Mouse (Mus musculus) liver, embryonic 14.5 days (tissue): Measurements from ENCODE around the gene Ubr4. TPM values are rescaled to one million over a fixed set of nuclear protein-coding genes. Genes with fewer than 3 reads are reported as not detected.
"Not testable (repeated sequence)": the region's sequence is repeated elsewhere in the genome, so short reads cannot be mapped to it uniquely, and the experiment has no call there.

Experiments
- ATAC-seq: fragments of 200-750 bp; cut with Nextera tagmentation; 2 replicates; pipeline ENCODE4 v1.8.0; 2017; ENCODE audit warnings: moderate number of reproducible peaks, mild to moderate bottlenecking, moderate library complexity; ENCODE audit not compliant: insufficient read depth
- DNase-seq, 3 experiments: peaks; one replicate each; pipeline ENCODE4 v3.0.0-alpha.2; 2012 to 2013; ENCODE audit warnings: low read depth in 3 of 3, low spot score in 3 of 3
- H3K27ac ChIP-seq: fragments of 300-500 bp; sonication (generic); 2 replicates; pipeline ENCODE4 v1.5.1; 2014; ENCODE audit warnings: moderate library complexity, mild to moderate bottlenecking, control low read depth, inconsistent platforms
- H3K27me3 ChIP-seq: fragments of 300-500 bp; sonication (generic); 2 replicates; pipeline ENCODE4 v1.6.1; 2014; ENCODE audit warnings: mild to moderate bottlenecking, low read length, moderate library complexity; ENCODE audit not compliant: control insufficient read depth, insufficient read depth
- H3K36me3 ChIP-seq: fragments of 300-500 bp; sonication (generic); replicated peaks from 2 replicates; pipeline ENCODE4 v1.6.1; 2014; ENCODE audit warnings: low read depth; ENCODE audit not compliant: control insufficient read depth, insufficient read depth
- H3K4me1 ChIP-seq, 2 experiments: fragments of 200-500 bp in 1 of 2; fragments of 300-500 bp in 1 of 2; sonication (generic) in 1 of 2; replicated peaks; 2 replicates each; pipeline ENCODE4 v1.6.1; 2012 to 2014; ENCODE audit warnings: antibody characterized with exemption in 1 of 2, inconsistent platforms in 1 of 2, low read length in 1 of 2; ENCODE audit not compliant: control insufficient read depth in 2 of 2, insufficient read depth in 2 of 2
- H3K4me2 ChIP-seq: fragments of 300-500 bp; sonication (generic); 2 replicates; pipeline ENCODE4 v1.6.1; 2014; ENCODE audit warnings: low read depth, mild to moderate bottlenecking, control low read depth, moderate library complexity
- H3K4me3 ChIP-seq, 2 experiments: fragments of 200-500 bp in 1 of 2; fragments of 300-500 bp in 1 of 2; sonication (generic) in 1 of 2; 2 replicates each; pipeline ENCODE4 v1.5.1; 2012 to 2014; ENCODE audit warnings: low read depth in 2 of 2, low read length in 2 of 2, mild to moderate bottlenecking in 2 of 2, control low read depth in 1 of 2, inconsistent platforms in 1 of 2, moderate library complexity in 1 of 2; ENCODE audit not compliant: insufficient read depth in 1 of 2
- H3K9ac ChIP-seq: fragments of 300-500 bp; sonication (generic); replicated peaks from 2 replicates; pipeline ENCODE4 v1.6.1; 2014; ENCODE audit warnings: mild to moderate bottlenecking, control low read depth, moderate library complexity
- H3K9me3 ChIP-seq: fragments of 300-500 bp; sonication (generic); 2 replicates; pipeline ENCODE4 v1.6.1; 2016; ENCODE audit warnings: low read length, mixed read lengths; ENCODE audit not compliant: control insufficient read depth
- CTCF ChIP-seq: IDR thresholded peaks from 2 replicates; pipeline ENCODE4 v1.5.1; 2016; ENCODE audit warnings: antibody characterized with exemption, low read depth, control low read depth
- EP300 ChIP-seq: IDR thresholded peaks from 2 replicates; pipeline ENCODE4 v1.6.1; 2016; ENCODE audit warnings: antibody characterized with exemption, low read depth
- WGBS: fragments of 180-500 bp; shearing (Covaris S2); extraction: QIAGEN DNeasy Blood & Tissue Kit; methylation state at CpG from one replicate; pipeline ENCODE4 v1.1.7; 2014; ENCODE audit not compliant: insufficient replicate concordance; 5-methylcytosine and 5-hydroxymethylcytosine counted together
- polyA plus RNA-seq, 2 experiments: library from polyadenylated mRNA; depleted of rRNA in 1 of 2; stranded (reverse) in 1 of 2; unstranded in 1 of 2; fragments of >200 nt; fragmentation: Nextera tagmentation in 1 of 2; extraction: Ambion mirVana in 1 of 2; gene quantifications; 2 replicates each; pipeline versions ENCODE4 v1.2.1 to v1.2.3; 2012 to 2014

The Ubr4 gene
- polyA plus RNA-seq, 2 experiments: 34.0 to 55.5 TPM

DNA sequence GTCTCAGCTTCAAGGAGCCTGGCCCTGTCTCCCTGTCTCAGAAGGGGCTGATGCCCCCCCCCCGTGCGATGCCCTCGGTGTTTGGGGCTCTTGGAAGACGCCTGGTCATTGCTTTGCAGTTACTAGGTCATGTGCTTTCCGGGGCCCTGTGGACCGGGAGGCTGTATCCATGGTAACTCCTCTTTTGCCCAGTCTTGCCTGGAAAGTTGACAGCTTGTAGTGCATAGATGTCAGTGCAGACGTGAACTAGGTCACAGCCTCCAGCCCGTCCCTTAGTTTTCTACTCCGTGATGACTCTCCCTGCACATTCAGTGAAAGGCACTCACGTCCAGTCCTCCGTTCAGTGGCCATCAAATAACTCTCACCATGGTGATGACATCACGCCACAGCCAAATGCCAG lies 174.1 kb downstream of the Ubr4 start:
- H3K9ac ChIP-seq: no peak overlapping the region
- no peak overlapping the region for H3K4me3 ChIP-seq
- H3K4me2 ChIP-seq: no peak overlapping the region
- no peaks in the 10 kb centered on the region for H3K36me3 ChIP-seq
- H3K4me1 ChIP-seq: no peaks in the 10 kb centered on the region
- no peak for TF ChIP-seq CTCF
- no peak for DNase-seq
- no peak overlapping the region for H3K27ac ChIP-seq
- WGBS: 64% methylated on average over 12 of the region's 12 CpGs
- ATAC-seq: no peak
- no peaks in the 10 kb centered on the region for H3K9me3 ChIP-seq
- H3K27me3 ChIP-seq: no peaks in the 10 kb centered on the region

DNA sequence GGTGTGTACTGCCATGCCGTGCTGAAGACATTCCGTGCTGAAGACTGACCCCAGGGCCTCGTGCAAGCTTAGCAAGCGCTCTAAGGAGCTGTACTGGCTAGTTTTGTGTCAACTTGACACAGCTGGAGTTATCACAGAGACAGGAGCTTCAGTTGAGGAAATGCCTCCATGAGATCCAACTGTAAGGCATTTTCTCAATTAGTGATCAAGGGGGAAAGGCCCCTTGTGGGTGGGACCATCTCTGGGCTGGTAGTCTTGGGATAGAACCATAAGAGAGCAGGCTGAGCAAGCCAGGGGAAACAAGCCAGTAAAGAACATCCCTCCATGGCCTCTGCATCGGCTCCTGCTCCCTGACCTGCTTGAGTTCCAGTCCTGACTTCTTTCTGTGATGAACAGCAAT lies 177.8 kb downstream of the Ubr4 start, which contains the start of gene Iffo2:
Gene Iffo2, plus strand, starts transcription at position 301 of the 400 bp plus-strand sequence.
- ATAC-seq, H3K9me3 ChIP-seq, H3K36me3 ChIP-seq, H3K27ac ChIP-seq, H3K9ac ChIP-seq, H3K27me3 ChIP-seq, H3K4me2 ChIP-seq, H3K4me3 ChIP-seq, H3K4me1 ChIP-seq, DNase-seq: not testable (repeated sequence)
- 55% methylated on average over 5 of the region's 5 CpGs for WGBS

DNA sequence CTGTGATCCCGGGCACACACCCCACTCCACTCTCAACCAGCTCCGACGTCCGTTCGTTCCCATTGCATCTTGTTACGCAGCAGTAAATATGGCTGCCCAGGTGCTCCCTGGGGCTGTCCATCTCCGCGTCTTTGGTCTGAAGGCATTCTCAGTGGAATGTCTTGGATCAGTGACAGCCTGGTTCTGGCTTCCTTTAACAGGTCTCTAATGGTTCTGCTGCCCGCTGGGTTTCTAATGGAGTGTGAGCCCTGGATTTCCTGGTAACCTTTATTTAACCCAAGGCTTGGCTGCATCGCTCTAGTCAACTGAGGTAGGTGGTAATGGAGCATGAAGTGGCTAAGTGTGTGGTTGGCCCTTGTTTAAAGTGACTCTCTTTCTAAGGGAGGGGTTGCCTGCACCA lies 179.7 kb downstream of the Ubr4 start:
- no peak for DNase-seq
- H3K4me1 ChIP-seq: peaks cover 0 to 9% of the 10 kb centered on the region in 2 experiments; a peak in 2 of 4 replicates
- ATAC-seq: no peak
- TF ChIP-seq EP300 (no peak), CTCF (no peak)
- H3K9ac ChIP-seq: no peak overlapping the region
- no peak overlapping the region for H3K4me3 ChIP-seq
- H3K4me2 ChIP-seq: no peak overlapping the region
- no peaks in the 10 kb centered on the region for H3K9me3 ChIP-seq
- WGBS: 72% methylated on average over 10 of the region's 10 CpGs
- no peaks in the 10 kb centered on the region for H3K36me3 ChIP-seq
- H3K27me3 ChIP-seq: no peaks in the 10 kb centered on the region
- no peak overlapping the region for H3K27ac ChIP-seq

DNA sequence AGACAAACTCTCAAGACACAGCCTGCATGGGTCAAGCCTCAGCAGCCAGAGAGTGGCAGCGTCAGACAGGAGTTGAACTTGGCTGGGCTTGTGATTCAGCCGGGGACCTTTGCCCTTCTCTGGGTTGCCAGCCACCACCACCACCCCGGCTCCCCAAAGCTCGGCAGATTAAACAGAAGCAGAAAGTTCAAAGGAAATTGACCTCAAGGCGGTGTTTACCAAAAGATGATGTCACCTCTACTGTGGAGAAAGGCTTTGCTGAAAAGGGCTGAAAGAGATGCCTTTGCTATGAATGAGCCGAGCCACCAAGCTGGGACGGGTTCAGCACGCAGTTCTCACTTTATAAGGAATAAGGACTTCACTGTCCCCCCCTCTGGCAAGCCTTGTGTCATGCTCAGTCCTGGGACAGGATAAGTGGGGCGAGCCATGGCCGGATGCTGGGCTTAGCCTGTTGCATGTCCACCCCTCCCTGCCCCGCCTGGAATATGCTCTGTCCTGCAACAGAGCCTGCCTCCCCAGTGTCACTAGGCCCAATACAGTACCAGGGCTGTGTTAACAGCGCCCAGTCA lies 182.8 kb downstream of the Ubr4 start:
- 41% methylated on average over 12 of the region's 12 CpGs for WGBS
- Histone ChIP-seq H3K27me3 (no peaks in the 10 kb centered on the region), H3K4me3 (no peak overlapping the region), H3K27ac (peak overlapping the region; percentile 37; the same call in 1 of the 2 replicates), H3K9me3 (no peaks in the 10 kb centered on the region), H3K36me3 (no peaks in the 10 kb centered on the region), H3K4me2 (no peak overlapping the region), H3K9ac (no peak overlapping the region), H3K4me1 (peaks cover 0 to 9% of the 10 kb centered on the region in 2 experiments; a peak in 2 of 4 replicates)
- ATAC-seq: peak; percentile 70
- no peak for TF ChIP-seq EP300
- no peak for TF ChIP-seq CTCF
- peak; percentile 17 to 26 (median 20) for DNase-seq

DNA sequence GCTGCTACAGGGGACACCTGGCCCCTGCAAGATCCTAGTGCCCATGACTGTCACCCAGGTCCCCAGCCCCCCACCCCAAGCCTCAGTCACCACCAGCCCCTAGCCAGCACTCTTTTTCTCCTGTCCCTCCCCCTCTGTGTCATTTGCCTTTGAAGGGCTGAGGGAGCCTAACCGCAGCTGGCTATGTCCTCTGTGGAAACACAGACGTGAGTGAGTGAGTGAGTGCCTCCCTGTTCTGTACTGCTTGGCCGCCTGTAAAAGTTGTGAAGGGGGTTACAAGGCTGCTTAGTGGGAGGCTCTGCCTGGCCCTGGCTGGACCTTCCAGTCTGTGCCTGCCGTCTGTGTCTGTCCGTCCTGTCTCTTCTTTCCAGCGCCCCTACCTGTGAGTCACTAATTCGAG lies 183.3 kb downstream of the Ubr4 start:
- H3K9ac ChIP-seq: no peak overlapping the region
- no peaks in the 10 kb centered on the region for H3K36me3 ChIP-seq
- peak overlapping the region; percentile 37; the same call in 1 of the 2 replicates for H3K27ac ChIP-seq
- peaks cover 0 to 9% of the 10 kb centered on the region in 2 experiments; a peak in 2 of 4 replicates for H3K4me1 ChIP-seq
- no peak for ATAC-seq
- 59% methylated on average over 7 of the region's 7 CpGs for WGBS
- TF ChIP-seq EP300 (no peak), CTCF (no peak)
- H3K4me3 ChIP-seq: no peak overlapping the region
- no peak overlapping the region for H3K4me2 ChIP-seq
- H3K27me3 ChIP-seq: no peaks in the 10 kb centered on the region
- no peak for DNase-seq
- H3K9me3 ChIP-seq: no peaks in the 10 kb centered on the region
